Mouse (Mus musculus): Measurements from ENCODE around the gene Kcna5. TPM values are rescaled to one million over a fixed set of nuclear protein-coding genes. Genes with fewer than 3 reads are reported as not detected.

Gene Kcna5
- polyA plus RNA-seq, 1 experiment from 2014 or later: 2.8 TPM

DNA sequence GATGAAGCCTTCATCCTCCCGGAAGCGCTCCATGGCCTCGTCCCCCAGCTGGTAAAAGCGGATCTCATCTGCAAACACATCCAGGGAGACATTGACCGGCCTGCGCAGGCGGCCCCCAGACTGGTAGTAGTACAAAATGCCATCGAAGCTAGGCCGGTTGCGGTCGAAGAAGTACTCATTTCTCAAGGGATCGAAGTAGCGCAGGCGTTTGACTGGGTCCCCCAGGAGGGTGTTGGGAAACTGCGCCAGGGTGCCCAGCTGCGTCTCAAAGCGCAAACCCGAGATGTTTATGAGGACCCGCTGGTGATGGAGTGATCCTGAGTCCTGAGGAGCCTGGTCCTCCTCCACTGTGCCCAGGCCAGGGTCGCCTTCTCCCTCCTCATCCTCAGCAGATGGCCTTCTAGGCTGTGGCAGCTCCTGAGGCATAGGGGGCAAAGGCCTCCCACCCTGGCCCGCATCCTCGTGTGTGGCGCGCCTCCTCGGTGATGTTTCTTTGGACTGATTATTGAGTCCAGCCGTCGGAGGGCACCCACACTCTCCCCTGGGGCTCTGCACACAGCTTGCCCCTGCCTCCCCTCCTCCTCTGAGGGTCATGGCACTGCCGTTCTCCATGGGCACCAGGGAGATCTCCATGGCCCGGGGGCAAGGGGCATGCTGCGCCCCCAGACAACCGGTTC is 543 bp downstream of the Kcna5 start:
- peak overlapping the region; percentile 50 for H3K9ac ChIP-seq
- H3K4me2 ChIP-seq (replicated peaks): peak overlapping the region; percentile 59
- H3K27ac ChIP-seq: peak overlapping the region; percentile 48; the same call in 1 of the 2 replicates
- peaks cover 29% of the 10 kb centered on the region for H3K27me3 ChIP-seq
- ATAC-seq (ENCODE audit: low FRiP score): peak; percentile 70
- H3K4me3 ChIP-seq: peak overlapping the region; percentile 25
- 11% methylated on average over 31 of the region's 31 CpGs for WGBS
- no peaks in the 10 kb centered on the region for H3K9me3 ChIP-seq (replicated peaks)
- no peaks in the 10 kb centered on the region for H3K36me3 ChIP-seq
- H3K4me1 ChIP-seq: peaks cover 24% of the 10 kb centered on the region

DNA sequence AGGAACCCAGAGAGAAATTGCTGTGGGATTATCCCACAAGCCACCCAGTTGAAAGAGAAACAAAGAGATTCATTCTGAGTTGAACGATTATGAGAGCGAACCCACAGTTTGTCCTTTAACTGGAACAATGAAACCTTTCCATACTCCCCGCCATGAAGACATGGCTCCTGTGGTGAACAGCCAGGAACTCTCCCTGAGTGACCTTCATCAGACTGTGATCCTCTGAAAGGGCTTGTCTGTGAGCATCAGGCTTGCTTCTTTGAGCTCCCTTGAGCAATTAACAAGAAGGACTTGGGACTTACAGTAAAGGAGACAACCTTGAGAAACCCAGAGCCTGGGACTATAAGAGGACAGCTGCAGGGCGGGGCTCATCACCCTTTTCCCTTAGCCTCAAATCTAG is 3.9 kb downstream of the Kcna5 start:
- no peaks in the 10 kb centered on the region for H3K9me3 ChIP-seq (replicated peaks)
- no peak overlapping the region for H3K9ac ChIP-seq
- H3K4me1 ChIP-seq: peaks cover 24% of the 10 kb centered on the region
- H3K27ac ChIP-seq: no peak overlapping the region
- WGBS: 53% methylated on average over 4 of the region's 4 CpGs
- no peaks in the 10 kb centered on the region for H3K36me3 ChIP-seq
- peaks cover 25% of the 10 kb centered on the region for H3K27me3 ChIP-seq
- ATAC-seq (ENCODE audit: low FRiP score): no peak
- no peak overlapping the region for H3K4me3 ChIP-seq
- H3K4me2 ChIP-seq (replicated peaks): no peak overlapping the region

DNA sequence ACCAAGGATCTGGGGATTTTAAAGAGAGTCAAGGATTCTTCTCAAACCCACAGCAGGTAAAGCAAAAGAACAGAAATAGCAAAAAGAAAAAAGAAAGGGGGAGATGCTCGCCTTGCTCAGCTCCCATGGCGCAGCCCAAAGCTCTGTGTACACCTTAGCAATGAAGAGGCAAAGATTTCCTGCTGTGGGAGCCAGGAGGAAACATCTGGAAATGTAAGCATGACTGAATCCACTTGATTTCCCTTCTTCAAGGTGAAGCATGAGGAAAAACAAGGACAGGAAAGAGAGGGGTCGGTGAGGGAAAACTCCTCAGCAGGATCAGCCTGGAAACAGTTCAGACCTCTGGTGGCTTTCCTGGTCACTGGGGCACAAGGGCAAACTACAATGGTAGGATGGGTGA is 5.2 kb downstream of the Kcna5 start:
- no peak for ATAC-seq (ENCODE audit: low FRiP score)
- 71% methylated on average over 3 of the region's 3 CpGs for WGBS

DNA sequence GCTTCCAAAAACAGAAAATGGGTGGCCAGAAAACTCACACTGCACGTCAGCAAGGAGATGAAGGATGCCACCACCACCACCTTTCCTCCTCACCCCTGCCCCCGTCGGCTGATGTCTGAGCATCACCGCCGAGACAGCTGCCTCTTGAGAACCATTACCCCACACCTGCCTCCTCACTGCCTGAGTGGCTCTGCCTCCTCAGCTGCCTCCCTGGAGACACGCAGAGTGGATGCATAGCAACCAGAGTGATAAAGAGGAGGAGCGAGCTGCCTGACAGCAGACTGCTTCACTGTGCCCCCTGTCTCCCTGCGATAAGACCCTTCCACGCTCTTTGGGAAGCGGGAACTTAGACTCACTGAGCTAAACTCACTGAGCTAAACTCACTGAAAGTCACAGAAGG is 20.5 kb downstream of the Kcna5 start:
- H3K4me2 ChIP-seq (replicated peaks): 0 out of 2 replicates have a peak overlapping the region, but pooled peaks have one; percentile 21
- no peaks in the 10 kb centered on the region for H3K9me3 ChIP-seq (replicated peaks)
- ATAC-seq (ENCODE audit: low FRiP score): peak; percentile 85
- no peaks in the 10 kb centered on the region for H3K36me3 ChIP-seq
- peaks cover 11% of the 10 kb centered on the region for H3K4me1 ChIP-seq
- H3K9ac ChIP-seq: no peak overlapping the region
- no peak overlapping the region for H3K4me3 ChIP-seq
- H3K27ac ChIP-seq: peak overlapping the region; percentile 35; the same call in 1 of the 2 replicates
- WGBS: 34% methylated on average over 10 of the region's 10 CpGs
- no peaks in the 10 kb centered on the region for H3K27me3 ChIP-seq

More for the DNA sequence above, 5.2 kb downstream of the Kcna5 start:
- no peak overlapping the region for H3K27ac ChIP-seq
- H3K9ac ChIP-seq: no peak overlapping the region
- peaks cover 21% of the 10 kb centered on the region for H3K27me3 ChIP-seq
- no peaks in the 10 kb centered on the region for H3K9me3 ChIP-seq (replicated peaks)
- no peak overlapping the region for H3K4me2 ChIP-seq (replicated peaks)
- H3K36me3 ChIP-seq: no peaks in the 10 kb centered on the region
- no peak overlapping the region for H3K4me3 ChIP-seq
- peaks cover 14% of the 10 kb centered on the region for H3K4me1 ChIP-seq

DNA sequence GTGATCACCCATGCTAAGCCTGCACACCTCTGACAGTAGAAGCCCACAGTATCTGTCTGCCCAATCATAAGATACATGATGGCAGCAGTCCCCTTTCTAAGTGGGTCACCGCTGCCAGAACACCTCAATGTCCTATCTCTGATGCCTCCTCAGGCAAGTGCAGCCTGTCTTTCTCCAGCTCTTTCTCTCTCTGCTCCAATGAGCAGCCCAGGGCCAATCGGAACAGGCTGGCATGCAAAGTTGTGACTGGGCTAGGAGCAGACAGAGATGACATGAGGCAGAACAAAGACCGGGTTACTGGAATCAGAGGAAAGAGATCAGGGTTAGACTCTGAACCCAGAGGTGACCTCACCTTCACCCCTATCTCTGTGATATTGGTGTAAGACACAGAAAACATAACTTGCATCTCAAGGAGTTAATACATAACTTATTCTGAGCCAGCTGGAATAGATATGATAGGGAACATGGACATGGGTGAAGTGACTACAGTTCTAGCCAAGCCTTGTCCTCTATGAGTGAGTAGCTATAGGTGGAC is 21.4 kb downstream of the Kcna5 start:
- Histone ChIP-seq H3K4me2 (replicated peaks) (no peak overlapping the region), H3K27me3 (no peaks in the 10 kb centered on the region), H3K9ac (no peak overlapping the region), H3K9me3 (replicated peaks) (no peaks in the 10 kb centered on the region), H3K4me3 (no peak overlapping the region), H3K4me1 (peaks cover 11% of the 10 kb centered on the region), H3K36me3 (no peaks in the 10 kb centered on the region), H3K27ac (no peak overlapping the region)
- 82% methylated on average over 3 of the region's 3 CpGs for WGBS
- no peak for ATAC-seq (ENCODE audit: low FRiP score)

DNA sequence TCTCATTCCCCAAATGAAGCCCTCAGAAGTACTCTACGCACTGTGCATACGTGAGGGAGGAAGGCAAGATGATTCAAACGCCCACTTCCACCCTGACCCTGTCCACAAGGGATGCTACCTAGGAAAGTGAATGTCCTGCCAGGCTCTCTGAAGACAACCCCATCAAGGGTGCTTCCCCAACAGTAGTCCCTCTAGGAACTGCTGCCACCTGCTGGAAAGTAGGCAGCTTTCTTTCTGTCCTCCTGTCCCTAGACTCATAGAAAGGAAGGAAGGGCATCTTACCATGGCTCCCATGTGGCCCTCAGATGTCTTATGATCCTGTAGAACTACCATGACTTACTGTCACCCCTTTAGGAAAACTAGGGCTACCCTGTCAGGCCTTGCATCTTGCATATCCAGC is 22.1 kb downstream of the Kcna5 start:
- Histone ChIP-seq H3K9me3 (replicated peaks) (no peaks in the 10 kb centered on the region), H3K36me3 (no peaks in the 10 kb centered on the region), H3K4me1 (peaks cover 11% of the 10 kb centered on the region), H3K9ac (no peak overlapping the region), H3K4me3 (no peak overlapping the region), H3K27me3 (no peaks in the 10 kb centered on the region), H3K27ac (no peak overlapping the region), H3K4me2 (replicated peaks) (no peak overlapping the region)
- 80% methylated on average over 3 of the region's 3 CpGs for WGBS
- ATAC-seq (ENCODE audit: low FRiP score): no peak

DNA sequence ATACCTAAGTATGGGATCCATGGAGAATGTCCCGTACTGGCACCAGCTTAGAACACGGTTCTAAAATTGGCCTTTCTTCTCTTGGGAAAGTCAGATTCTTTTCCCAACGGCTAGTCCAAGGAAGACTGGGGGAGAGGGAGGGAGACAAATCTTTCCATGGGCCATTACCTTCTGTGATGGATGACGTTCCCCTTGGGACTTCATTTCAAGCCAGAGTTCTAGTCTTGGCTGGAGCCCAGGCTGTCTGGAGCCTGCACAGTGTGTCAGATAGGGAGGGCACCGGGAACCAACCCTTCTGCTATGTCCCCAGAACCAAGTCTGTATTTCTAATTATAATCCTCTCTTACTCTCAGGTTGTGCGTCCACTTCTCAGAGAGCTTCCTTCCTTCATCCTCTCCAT is 26.5 kb downstream of the Kcna5 start:
- WGBS: 78% methylated on average over 6 of the region's 6 CpGs
- Histone ChIP-seq H3K27ac (no peak overlapping the region), H3K36me3 (no peaks in the 10 kb centered on the region), H3K9ac (no peak overlapping the region), H3K4me1 (no peaks in the 10 kb centered on the region), H3K27me3 (no peaks in the 10 kb centered on the region), H3K4me2 (replicated peaks) (no peak overlapping the region), H3K4me3 (no peak overlapping the region), H3K9me3 (replicated peaks) (no peaks in the 10 kb centered on the region)
- ATAC-seq (ENCODE audit: low FRiP score): no peak

DNA sequence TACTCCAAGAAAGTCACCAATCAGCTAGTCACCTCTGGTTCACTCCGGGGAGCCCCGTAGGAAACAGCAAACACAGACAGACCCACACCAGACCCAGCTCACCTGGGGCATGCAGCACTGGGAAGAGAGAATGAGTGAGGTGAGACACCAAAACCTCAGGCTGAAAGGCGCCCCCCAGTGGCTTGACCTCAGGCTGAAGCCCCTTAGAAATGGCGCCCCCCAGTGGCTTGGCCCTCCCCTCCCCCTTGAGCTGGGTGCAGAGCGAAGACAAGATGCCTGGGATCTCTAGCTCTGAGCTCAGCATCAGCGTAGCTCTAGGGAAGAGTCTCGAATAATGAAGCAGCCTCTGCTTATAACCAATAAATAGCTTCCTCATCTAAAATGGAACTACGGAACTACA is 31.3 kb downstream of the Kcna5 start:
- no peak for ATAC-seq (ENCODE audit: low FRiP score)
- H3K27ac ChIP-seq: no peak overlapping the region
- no peak overlapping the region for H3K4me2 ChIP-seq (replicated peaks)
- WGBS: 83% methylated on average over 8 of the region's 8 CpGs
- H3K36me3 ChIP-seq: no peaks in the 10 kb centered on the region
- H3K27me3 ChIP-seq: no peaks in the 10 kb centered on the region
- H3K9ac ChIP-seq: no peak overlapping the region
- no peaks in the 10 kb centered on the region for H3K4me1 ChIP-seq
- H3K9me3 ChIP-seq (replicated peaks): peaks cover 6% of the 10 kb centered on the region; the same call in 1 of the 2 replicates
- no peak overlapping the region for H3K4me3 ChIP-seq

DNA sequence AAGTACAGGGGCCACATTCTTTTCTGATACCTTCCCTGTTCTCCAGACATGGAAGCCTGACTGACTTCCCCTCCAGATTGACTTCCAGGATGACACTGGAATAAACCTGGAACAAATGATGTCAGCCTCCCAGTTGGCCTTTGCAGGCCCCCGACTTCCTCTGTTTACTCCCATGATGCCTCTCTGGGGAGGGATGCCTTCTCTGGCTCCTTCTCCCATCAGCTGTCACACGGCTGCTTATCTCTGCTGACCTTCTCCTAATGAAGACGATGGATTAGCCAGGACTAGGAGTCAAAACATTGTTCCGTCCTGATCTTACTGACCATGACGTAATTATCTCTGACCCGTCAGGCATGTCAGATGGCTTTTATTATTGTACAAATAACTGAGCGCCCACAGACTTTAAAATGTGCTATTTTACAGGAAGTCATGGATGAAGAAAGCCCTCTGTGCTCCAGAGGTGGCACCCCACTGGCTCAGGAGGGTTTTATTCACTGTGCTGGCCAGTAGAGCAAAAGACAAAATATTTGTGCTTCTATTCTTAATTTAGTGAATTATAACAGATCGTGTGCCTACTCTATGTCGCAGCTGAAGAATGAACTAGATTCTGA is 32.4 kb downstream of the Kcna5 start:
- H3K4me3 ChIP-seq: no peak overlapping the region
- no peaks in the 10 kb centered on the region for H3K27me3 ChIP-seq
- no peaks in the 10 kb centered on the region for H3K4me1 ChIP-seq
- no peak for ATAC-seq (ENCODE audit: low FRiP score)
- H3K4me2 ChIP-seq (replicated peaks): no peak overlapping the region
- no peak overlapping the region for H3K9ac ChIP-seq
- WGBS: 29% methylated on average over 9 of the region's 9 CpGs
- H3K36me3 ChIP-seq: no peaks in the 10 kb centered on the region
- H3K9me3 ChIP-seq (replicated peaks): peaks cover 6% of the 10 kb centered on the region; the same call in 1 of the 2 replicates
- no peak overlapping the region for H3K27ac ChIP-seq

DNA sequence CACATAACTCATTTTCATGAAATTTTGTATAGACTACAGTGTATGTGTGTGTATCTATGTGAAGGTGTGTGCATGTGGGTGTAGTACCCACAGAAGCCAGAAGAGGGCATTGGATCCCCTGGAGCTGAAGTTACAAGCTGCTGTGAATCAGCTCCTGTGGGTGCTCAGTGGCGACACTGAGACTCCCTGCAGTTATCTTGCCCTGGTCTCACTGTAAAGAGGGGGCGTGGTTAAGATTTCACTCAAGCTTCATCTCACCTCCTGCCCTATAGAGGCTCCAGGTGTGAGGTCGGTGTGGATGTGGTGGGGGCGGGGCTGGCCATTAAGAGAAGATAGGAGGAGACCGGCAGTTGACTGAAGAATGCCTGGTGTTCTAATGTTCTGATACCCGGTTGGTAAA is 34.2 kb downstream of the Kcna5 start:
- Histone ChIP-seq H3K4me3 (no peak overlapping the region), H3K36me3 (no peaks in the 10 kb centered on the region), H3K27ac (no peak overlapping the region), H3K27me3 (no peaks in the 10 kb centered on the region), H3K9me3 (replicated peaks) (peaks cover 6% of the 10 kb centered on the region; the same call in 1 of the 2 replicates), H3K9ac (no peak overlapping the region), H3K4me2 (replicated peaks) (no peak overlapping the region), H3K4me1 (no peaks in the 10 kb centered on the region)
- ATAC-seq (ENCODE audit: low FRiP score): no peak
- WGBS: 93% methylated on average over 6 of the region's 6 CpGs

DNA sequence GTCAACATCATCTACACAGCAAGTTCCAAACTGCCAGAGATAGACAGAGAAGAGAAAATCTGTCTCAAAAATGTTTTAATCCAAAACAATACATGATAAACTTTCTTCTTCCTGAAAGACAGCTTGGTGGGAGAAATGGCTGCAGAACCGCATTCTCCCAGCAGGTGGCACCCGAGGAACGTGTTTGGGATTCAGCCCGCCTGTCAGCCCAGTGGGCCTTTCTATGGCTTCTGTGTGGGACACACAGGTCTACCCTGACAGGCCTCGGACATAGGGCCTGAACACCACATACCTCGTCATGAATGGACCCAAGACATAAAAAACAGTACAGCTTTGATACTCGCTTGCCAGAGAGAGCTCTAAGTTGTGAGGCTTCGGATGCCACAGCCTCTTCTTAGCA is 35.1 kb downstream of the Kcna5 start:
- Histone ChIP-seq H3K36me3 (no peaks in the 10 kb centered on the region), H3K4me3 (no peak overlapping the region), H3K4me2 (replicated peaks) (no peak overlapping the region), H3K9me3 (replicated peaks) (peaks cover 6% of the 10 kb centered on the region; the same call in 1 of the 2 replicates), H3K27me3 (no peaks in the 10 kb centered on the region), H3K9ac (no peak overlapping the region), H3K27ac (no peak overlapping the region), H3K4me1 (no peaks in the 10 kb centered on the region)
- 18% methylated on average over 8 of the region's 8 CpGs for WGBS
- 0 out of 2 replicates have a peak, but pooled peaks have one; percentile 41 for ATAC-seq (ENCODE audit: low FRiP score)

DNA sequence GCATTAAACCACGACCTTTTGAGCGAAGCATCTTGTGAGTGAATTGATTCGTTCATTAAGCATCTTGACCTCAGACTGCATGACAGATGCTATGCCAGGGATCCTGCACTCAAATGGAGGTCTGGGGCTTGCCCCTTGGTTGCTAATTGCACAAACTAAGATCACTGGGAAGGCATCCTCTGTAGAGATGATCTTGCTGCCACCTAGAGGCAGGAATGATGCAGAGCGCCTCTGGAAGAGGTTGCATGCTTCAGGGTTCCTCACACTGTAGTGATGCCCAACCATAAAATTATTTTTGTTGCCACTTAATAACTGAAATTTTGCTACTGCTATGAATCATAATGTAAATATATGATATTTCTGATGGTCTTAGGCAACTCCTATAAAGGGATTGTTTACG is 37.3 kb downstream of the Kcna5 start:
- Histone ChIP-seq H3K9me3 (replicated peaks) (peaks cover 6% of the 10 kb centered on the region; the same call in 1 of the 2 replicates), H3K9ac (no peak overlapping the region), H3K4me1 (no peaks in the 10 kb centered on the region), H3K27me3 (no peaks in the 10 kb centered on the region), H3K4me3 (no peak overlapping the region), H3K27ac (no peak overlapping the region), H3K4me2 (replicated peaks) (no peak overlapping the region), H3K36me3 (no peaks in the 10 kb centered on the region)
- WGBS: 59% methylated on average over 5 of the region's 5 CpGs
- ATAC-seq (ENCODE audit: low FRiP score): peak; percentile 31; the same call in 1 of the 2 replicates

Measured in hindbrain, embryonic 12.5 days (tissue).